Mouse (Mus musculus): ENCODE results near the gene Dctn3.
"Not testable (repeated sequence)": the region's sequence is repeated elsewhere in the genome, so short reads cannot be mapped to it uniquely, and the experiment has no call there.

- not testable (repeated sequence) for TF ChIP-seq CTCF (conservative IDR thresholded peaks at IDR 0.05; ENCODE audit: low read length); POU5F1 (IDR thresholded peaks at IDR 0.05; ENCODE audit: borderline replicate concordance, low read length); NANOG (IDR thresholded peaks at IDR 0.05; ENCODE audit: borderline replicate concordance, low read length)
These were observed 38.6 kb downstream of the Dctn3 start for GRCm38 (mm10) chr4:41684131-41684930.

All from E14TG2a.4 (cell line).